Mouse (Mus musculus) limb, embryonic 14.5 days (tissue): ENCODE data around the gene Lpgat1. TPM values are rescaled to one million over a fixed set of nuclear protein-coding genes. Genes with fewer than 3 reads are reported as not detected.

Experiments
- ATAC-seq: fragments of 200-750 bp; cut with Nextera tagmentation; 2 replicates; pipeline ENCODE4 v1.8.0; 2017; ENCODE audit warnings: low read depth, moderate number of reproducible peaks, moderate TSS enrichment; ENCODE audit not compliant: low FRiP score
- DNase-seq: peaks from one replicate; pipeline ENCODE4 v3.0.0-alpha.2; 2015; ENCODE audit warnings: low spot score
- H3K27ac ChIP-seq: fragments of 300-500 bp; sonication (generic); replicated peaks from 2 replicates; pipeline ENCODE4 v1.5.1; 2014; ENCODE audit warnings: low read depth, mild to moderate bottlenecking, low read length, moderate library complexity, mixed read lengths
- H3K27me3 ChIP-seq: fragments of 300-500 bp; sonication (generic); 2 replicates; pipeline ENCODE4 v1.6.1; 2014; ENCODE audit warnings: low read length, mixed read lengths; ENCODE audit not compliant: control insufficient read depth, insufficient read depth
- H3K36me3 ChIP-seq: fragments of 300-500 bp; sonication (generic); 2 replicates; pipeline ENCODE4 v1.6.1; 2014; ENCODE audit warnings: mild to moderate bottlenecking, low read length, moderate library complexity, mixed read lengths; ENCODE audit not compliant: control insufficient read depth, insufficient read depth
- H3K4me1 ChIP-seq: fragments of 300-500 bp; sonication (generic); 2 replicates; pipeline ENCODE4 v1.6.1; 2014; ENCODE audit warnings: antibody characterized with exemption, low read length, mixed read lengths; ENCODE audit not compliant: control insufficient read depth, insufficient read depth
- H3K4me2 ChIP-seq: fragments of 300-500 bp; sonication (generic); replicated peaks from 2 replicates; pipeline ENCODE4 v1.6.1; 2014; ENCODE audit warnings: low read depth, mild to moderate bottlenecking, low read length, moderate library complexity; ENCODE audit not compliant: severe bottlenecking
- H3K4me3 ChIP-seq: fragments of 300-500 bp; sonication (generic); replicated peaks from 2 replicates; pipeline ENCODE4 v1.5.1; 2014; ENCODE audit warnings: low read length
- H3K9ac ChIP-seq: fragments of 300-500 bp; sonication (generic); 2 replicates; pipeline ENCODE4 v1.6.1; 2014; ENCODE audit warnings: mild to moderate bottlenecking, low read depth, low read length, moderate library complexity; ENCODE audit not compliant: severe bottlenecking
- H3K9me3 ChIP-seq: fragments of 300-500 bp; sonication (generic); 2 replicates; pipeline ENCODE4 v1.6.1; 2016; ENCODE audit warnings: low read length; ENCODE audit not compliant: control insufficient read depth
- POLR2A ChIP-seq: fragments of 200-500 bp; IDR thresholded peaks from 2 replicates; pipeline ENCODE4 v1.8.0; 2012; ENCODE audit warnings: inconsistent platforms, mild to moderate bottlenecking, moderate library complexity, borderline replicate concordance; ENCODE audit not compliant: insufficient read depth, insufficient read length; ENCODE audit errors: extremely low read depth
- WGBS: fragments of 180-500 bp; shearing (Covaris S2); extraction: QIAGEN DNeasy Blood & Tissue Kit; methylation state at CpG from one replicate; pipeline ENCODE4 v1.1.7; 2014; 5-methylcytosine and 5-hydroxymethylcytosine counted together
- polyA plus RNA-seq, 2 experiments: library from polyadenylated mRNA; depleted of rRNA in 1 of 2; stranded (reverse) in 1 of 2; unstranded in 1 of 2; fragments of >200 nt; fragmentation: Nextera tagmentation in 1 of 2; extraction: Ambion mirVana in 1 of 2; gene quantifications; 2 replicates each; pipeline versions ENCODE4 v1.2.1 to v1.2.3; 2012 to 2014

The Lpgat1 gene
- polyA plus RNA-seq, 2 experiments = 24.7 to 39.9 TPM

DNA sequence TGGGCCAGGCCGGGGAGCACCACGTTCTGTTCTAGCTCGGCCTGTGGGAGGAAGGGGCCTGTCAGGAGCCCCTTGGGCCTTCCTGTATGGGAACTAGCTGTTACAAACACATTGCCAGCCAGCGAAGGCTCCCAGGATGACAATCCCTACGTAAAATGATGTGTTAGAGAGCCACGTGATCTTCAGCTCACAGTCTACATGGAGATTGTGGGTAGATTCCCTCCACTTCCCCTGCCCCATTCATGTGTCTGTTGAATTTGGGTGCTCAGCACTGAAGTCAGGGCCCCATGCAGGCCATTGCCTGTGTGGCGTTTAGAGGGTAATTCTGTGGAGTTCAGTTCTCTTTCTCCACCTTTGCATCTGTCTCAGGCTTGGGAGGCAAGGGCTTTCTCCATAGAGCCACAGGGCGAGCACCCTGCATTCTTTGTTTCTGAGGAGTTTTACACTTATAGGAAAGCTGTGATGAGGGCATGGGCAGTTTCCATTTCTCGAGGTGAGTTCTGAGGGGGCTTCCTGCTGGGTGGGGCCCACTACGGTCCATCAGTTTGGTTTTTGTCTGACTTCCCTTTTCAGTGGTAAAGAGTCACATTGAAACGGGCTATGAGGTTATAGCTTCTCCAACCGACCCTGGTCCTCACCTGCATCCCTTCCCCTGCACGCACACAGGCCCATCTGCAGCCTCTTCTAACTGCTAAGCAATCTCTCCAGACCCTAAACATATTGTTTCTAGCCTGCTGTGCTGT, 95.5 kb downstream of the Lpgat1 start:
- WGBS = 81% methylated on average over 13 of the region's 13 CpGs
- Histone ChIP-seq H3K9ac (no peak overlapping the region), H3K4me3 (no peak overlapping the region), H3K4me1 (no peaks in the 10 kb centered on the region), H3K27ac (no peak overlapping the region), H3K36me3 (no peaks in the 10 kb centered on the region), H3K4me2 (no peak overlapping the region), H3K27me3 (no peaks in the 10 kb centered on the region), H3K9me3 (no peaks in the 10 kb centered on the region)
- ATAC-seq (no peak), DNase-seq (no peak)
- TF ChIP-seq POLR2A = no peak

DNA sequence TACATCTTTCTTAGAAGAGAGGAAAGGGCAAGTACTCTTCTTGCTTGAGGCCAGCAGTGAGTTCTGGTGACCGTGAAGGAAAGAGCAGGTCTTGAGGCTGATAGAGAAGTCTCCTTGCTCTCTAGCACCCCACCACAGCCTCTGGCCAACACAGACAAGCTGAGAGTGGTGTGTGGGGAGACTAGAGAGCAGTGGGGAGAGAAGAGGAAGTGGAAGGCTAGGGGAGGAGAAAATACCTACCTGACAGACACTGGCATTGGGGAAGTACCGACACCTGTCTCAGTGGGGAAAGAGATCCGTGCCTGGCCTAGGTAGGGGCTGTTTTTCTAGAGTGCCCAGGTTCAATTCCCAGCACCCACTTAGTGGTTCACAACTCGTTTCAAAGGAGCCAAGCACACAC, 96.6 kb downstream of the Lpgat1 start:
- Histone ChIP-seq H3K9me3 (no peaks in the 10 kb centered on the region), H3K27me3 (no peaks in the 10 kb centered on the region), H3K4me1 (no peaks in the 10 kb centered on the region), H3K36me3 (no peaks in the 10 kb centered on the region), H3K9ac (no peak overlapping the region), H3K4me3 (no peak overlapping the region), H3K27ac (no peak overlapping the region), H3K4me2 (no peak overlapping the region)
- no peak for DNase-seq
- WGBS = 82% methylated on average over 4 of the region's 4 CpGs
- TF ChIP-seq POLR2A = no peak
- ATAC-seq = no peak

DNA sequence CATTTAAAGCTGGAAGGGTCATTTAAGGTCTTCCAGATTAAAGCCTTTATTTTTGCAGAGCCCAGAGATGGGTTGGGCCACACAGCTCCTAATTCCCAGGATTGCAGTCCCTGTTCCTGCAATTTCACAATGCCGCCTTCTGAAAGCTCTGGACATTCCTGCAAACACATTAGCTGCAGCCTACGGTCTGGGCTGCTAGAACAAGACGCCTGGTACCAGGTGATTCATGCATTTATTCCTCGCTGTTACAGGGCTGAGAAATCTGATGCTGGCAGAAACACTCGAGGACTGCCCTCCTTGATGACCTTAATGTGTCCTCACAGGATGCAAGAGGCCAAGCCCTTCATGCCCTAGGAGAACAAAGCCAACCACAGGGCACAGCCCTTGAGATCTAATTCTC, 97.3 kb downstream of the Lpgat1 start:
- no peak overlapping the region for H3K27ac ChIP-seq
- H3K36me3 ChIP-seq = no peaks in the 10 kb centered on the region
- ATAC-seq = no peak
- no peaks in the 10 kb centered on the region for H3K9me3 ChIP-seq
- H3K4me3 ChIP-seq = no peak overlapping the region
- H3K9ac ChIP-seq = no peak overlapping the region
- no peak for DNase-seq
- no peak for TF ChIP-seq POLR2A
- H3K4me2 ChIP-seq = no peak overlapping the region
- WGBS = 29% methylated on average over 5 of the region's 5 CpGs
- no peaks in the 10 kb centered on the region for H3K4me1 ChIP-seq
- H3K27me3 ChIP-seq = no peaks in the 10 kb centered on the region

- 71% methylated on average over 3 of the region's 3 CpGs for WGBS
- H3K9me3 ChIP-seq = no peaks in the 10 kb centered on the region
- H3K4me2 ChIP-seq = no peak overlapping the region
- H3K36me3 ChIP-seq = no peaks in the 10 kb centered on the region
- H3K9ac ChIP-seq = no peak overlapping the region
- H3K27me3 ChIP-seq = no peaks in the 10 kb centered on the region
- no peak for TF ChIP-seq POLR2A
- H3K27ac ChIP-seq = no peak overlapping the region
- ATAC-seq (no peak), DNase-seq (no peak)
- no peak overlapping the region for H3K4me3 ChIP-seq
- H3K4me1 ChIP-seq = no peaks in the 10 kb centered on the region
Measured at GRCm38 (mm10) chr1:191816596-191816995, 99.0 kb downstream of the Lpgat1 start.

DNA sequence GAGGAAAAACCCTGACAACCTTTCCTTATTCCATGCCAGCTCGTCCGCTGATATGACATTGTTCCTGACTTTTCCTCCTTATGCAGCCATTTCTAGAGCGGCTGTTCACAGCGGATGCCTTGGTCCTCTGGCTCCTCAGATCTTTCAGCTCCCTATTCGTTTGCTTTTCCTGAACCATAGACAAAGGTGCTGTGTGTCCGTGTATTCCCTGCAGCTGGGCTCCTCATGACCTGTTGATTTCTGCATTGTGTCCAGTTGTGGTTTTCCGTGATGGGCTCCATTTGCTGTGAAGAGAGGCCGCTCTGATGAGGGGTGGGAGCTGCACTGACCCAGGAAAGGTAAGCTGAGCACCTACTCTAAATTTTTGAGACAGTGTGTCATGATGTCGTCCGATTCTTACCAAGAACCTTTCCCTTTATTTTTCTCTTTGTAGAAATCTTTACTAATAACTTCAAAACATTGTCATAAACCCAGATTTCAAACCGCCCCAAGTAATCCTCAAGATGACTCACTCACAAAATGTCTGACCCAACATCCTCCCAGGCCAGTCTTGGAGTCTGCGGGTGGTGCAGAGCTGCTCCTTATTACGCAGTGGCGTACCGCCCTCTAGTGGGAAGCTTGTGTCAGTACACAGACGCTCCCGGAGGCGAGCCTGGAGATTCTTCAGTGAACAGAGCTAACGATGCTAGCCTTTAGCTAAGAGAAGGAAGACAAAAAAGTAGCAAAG, 99.9 kb downstream of the Lpgat1 start:
- no peaks in the 10 kb centered on the region for H3K9me3 ChIP-seq
- no peaks in the 10 kb centered on the region for H3K36me3 ChIP-seq
- H3K9ac ChIP-seq = no peak overlapping the region
- ATAC-seq = peak; percentile 78
- WGBS = 41% methylated on average over 19 of the region's 19 CpGs
- no peak for TF ChIP-seq POLR2A
- H3K4me3 ChIP-seq = no peak overlapping the region
- H3K4me2 ChIP-seq = no peak overlapping the region
- H3K4me1 ChIP-seq = peaks cover 5% of the 10 kb centered on the region; the same call in 1 of the 2 replicates
- no peaks in the 10 kb centered on the region for H3K27me3 ChIP-seq
- DNase-seq = peak; percentile 91
- no peak overlapping the region for H3K27ac ChIP-seq
